Mouse (Mus musculus) cerebellum, adult 18-20 months (tissue): ENCODE data around the gene Olfr1451.
"Not testable (repeated sequence)": the region's sequence is repeated elsewhere in the genome, so short reads cannot be mapped to it uniquely, and the experiment has no call there.

Experiments used
- DNase-seq, 2 experiments: peaks; one replicate each; pipeline ENCODE4 v3.0.0; 2021

The Olfr1451 gene

GRCm38 (mm10) chr19:12994714-12995113, at the start of gene Olfr1451:
Gene Olfr1451 (plus strand): TSS chr19:12995014.
- DNase-seq, result no peak

DNA sequence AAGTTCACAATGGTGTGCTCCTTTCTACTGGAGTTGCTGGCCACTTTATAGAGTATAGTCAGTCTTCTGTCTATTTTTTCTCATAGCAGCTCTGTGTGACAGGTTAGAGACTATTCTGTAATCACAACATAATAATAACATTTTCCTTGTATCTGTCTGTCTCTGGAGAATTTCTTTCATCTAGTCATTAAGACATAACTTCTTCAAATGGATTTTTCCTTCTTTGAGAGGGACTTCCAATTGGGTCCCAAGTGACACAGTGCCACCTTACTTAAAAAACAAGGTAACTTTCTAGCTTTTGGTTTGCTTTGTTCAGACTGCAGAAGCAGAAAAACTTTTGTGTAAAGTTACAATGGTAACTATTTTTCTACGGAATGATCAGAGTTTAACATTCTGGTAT, 44.9 kb upstream of the Olfr1451 start, which contains the start of gene Olfr1450:
Gene Olfr1450, plus strand, starts transcription at position 301 of the 400 bp plus-strand sequence.
- no peak for DNase-seq

DNA sequence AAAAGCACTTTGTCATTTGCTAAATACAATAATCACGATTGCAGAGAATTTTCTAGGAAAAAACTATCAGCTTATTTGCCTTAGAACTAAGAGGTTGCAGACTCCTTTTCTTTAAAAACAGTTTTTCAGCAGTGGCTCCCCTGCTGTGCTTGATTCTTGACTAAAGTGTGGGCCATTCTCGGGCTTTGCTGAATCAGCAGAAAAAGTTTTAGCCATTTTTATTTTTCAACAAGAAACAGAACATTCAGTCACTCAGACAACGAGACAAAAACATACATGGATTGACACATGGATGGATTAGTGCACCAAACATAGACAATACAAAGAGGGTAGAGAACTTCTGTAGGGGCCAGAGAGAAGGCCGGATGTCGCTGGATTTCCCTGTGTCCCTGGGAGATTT, 24.7 kb upstream of the Olfr1451 start:
- DNase-seq, result not testable (repeated sequence)

DNA sequence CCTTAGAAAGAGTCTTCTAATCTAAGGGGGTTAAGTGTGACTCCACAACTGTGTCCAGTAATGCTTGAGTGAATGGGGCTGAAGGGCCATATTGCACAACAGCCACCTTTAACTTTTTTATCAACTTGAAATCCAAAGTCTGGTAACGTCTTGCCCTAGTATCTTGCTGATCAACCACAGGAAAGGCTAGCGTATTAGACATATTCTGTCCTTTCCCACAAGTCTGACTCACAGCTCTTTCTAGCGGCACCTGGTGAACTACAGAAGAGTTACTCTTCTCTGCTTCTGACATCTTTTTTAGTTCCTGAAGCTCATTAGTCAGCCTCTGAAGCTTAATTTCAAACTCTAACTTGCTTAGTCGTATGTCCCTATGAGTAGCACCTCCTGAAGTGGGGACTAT, 2.5 kb upstream of the Olfr1451 start:
- DNase-seq, result not testable (repeated sequence)

DNA sequence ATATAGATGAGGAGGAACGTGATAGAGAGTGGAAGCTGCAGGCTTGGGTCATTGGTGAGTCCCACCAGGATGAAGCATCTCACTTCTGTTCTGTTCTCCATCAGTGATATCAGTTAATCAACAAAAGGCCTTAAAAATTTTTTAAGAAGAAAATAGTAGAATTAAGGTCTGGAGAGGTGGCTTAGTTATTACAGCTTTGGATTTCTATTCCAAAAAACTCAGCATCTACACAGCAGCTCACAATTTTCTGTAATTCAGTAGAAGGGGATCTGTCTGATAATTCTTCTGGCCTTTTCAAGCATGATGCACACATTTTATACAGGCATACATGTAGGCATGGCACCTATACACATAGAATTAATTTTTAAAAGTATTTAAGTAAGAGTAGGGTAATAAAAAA, 33.4 kb downstream of the Olfr1451 start, which contains the start of gene Olfr1453:
Gene Olfr1453, minus strand, starts transcription at position 101 of the 400 bp plus-strand sequence.
- no peak for DNase-seq
